Mouse (Mus musculus): ENCODE measurements around the gene Mfap5. TPM values are rescaled to one million over a fixed set of nuclear protein-coding genes. Genes with fewer than 3 reads are reported as not detected.
A peak's percentile ranks its signal among the peaks of the same experiment; 100 is the strongest.
"Not testable (repeated sequence)": the region's sequence is repeated elsewhere in the genome, so short reads cannot be mapped to it uniquely, and the experiment has no call there.

Gene Mfap5
- total RNA-seq, 2 experiments from 2014 or later = not detected

DNA sequence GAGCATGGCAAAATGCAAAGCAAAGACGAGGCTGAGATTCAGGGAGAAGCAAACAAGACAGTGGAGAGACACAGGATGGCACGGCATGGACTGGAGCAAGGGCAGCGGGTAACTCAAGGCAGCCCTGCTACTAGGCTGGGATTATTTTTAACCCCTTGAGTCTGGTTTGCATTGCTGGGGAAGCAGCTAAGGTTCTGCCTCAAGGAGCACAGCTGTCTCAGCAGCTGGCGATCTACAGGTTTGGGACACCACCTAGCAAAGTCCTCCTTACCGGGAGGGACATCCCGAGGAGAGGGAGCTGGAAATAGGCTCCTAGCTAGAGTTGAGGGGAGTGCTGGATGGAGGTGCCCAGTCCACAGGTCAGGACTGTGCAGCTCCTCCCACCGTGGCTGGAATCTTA lies 49.6 kb downstream of the Mfap5 start:
- ATAC-seq (replicated peaks; ENCODE audit: low FRiP score, poor library complexity, severe bottlenecking) = no peak

DNA sequence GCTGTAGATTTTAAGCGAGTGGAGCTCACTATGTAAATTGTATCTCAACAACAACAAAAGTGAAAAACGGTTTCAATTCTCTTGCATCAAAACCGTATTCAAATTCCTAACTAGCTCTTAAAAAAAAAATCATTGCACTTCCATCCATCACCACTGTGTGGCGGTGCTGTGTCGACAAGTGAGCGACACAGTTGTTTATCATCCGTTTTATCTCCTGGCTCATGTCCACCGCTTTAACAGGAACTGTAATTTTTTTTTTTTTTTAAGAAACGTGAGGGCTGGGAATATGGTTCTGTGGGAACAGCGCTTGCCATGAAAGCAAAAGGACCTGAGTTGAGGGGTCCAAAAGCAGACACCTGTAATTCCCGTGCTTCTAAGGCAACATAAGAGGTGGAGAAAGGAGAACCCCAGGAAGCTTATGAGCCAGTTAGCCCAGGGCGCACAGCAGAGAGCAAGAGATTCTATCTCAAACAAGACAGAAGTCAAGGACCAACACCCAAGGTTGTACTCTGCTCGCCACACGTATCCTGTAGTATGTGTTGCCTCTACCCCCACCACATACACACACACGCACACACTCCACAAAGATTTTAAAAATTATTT lies 51.4 kb downstream of the Mfap5 start:
- ATAC-seq (replicated peaks; ENCODE audit: low FRiP score, poor library complexity, severe bottlenecking) = peak; percentile 81

DNA sequence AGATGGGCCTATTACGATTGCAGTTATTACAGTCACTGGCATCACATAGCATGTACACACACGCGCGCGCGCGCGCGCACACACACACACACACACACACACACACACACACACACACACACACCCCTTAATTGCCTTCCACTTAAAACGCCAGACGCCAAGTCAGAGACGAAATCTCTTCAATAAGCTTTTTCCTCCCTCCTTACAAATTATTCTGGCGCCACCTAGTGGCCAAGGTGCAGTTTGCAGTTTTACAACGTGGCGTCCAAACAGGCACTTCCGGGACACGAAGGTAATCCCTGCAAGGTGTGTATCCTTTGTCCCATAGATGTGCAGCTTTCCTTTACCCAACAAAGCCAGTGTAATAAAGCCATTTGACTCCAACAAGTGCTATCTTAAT lies 54.8 kb downstream of the Mfap5 start:
- peak; percentile 78 for ATAC-seq (replicated peaks; ENCODE audit: low FRiP score, poor library complexity, severe bottlenecking)

DNA sequence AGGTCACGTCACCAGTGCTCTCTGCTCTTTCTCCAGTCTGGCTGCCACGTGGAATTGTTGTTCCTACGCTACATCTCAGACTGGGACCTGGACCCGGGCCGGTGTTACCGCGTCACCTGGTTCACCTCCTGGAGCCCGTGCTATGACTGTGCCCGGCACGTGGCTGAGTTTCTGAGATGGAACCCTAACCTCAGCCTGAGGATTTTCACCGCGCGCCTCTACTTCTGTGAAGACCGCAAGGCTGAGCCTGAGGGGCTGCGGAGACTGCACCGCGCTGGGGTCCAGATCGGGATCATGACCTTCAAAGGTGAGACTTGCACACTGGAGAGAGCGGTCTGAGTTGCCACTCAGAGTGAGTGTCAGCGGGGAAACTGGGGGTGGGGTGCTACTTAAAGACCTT lies 55.4 kb downstream of the Mfap5 start:
- ATAC-seq (replicated peaks; ENCODE audit: low FRiP score, poor library complexity, severe bottlenecking) = no peak

DNA sequence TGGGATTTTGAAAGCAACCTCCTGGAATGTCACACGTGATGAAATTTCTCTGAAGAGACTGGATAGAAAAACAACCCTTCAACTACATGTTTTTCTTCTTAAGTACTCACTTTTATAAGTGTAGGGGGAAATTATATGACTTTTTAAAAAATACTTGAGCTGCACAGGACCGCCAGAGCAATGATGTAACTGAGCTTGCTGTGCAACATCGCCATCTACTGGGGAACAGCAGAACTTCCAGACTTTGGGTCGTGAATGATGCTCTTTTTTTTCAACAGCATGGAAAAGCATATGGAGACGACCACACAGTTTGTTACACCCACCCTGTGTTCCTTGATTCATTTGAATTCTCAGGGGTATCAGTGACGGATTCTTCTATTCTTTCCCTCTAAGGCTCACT lies 56.8 kb downstream of the Mfap5 start:
- peak; percentile 61; the same call in 1 of the 2 replicates for ATAC-seq (replicated peaks; ENCODE audit: low FRiP score, poor library complexity, severe bottlenecking)

DNA sequence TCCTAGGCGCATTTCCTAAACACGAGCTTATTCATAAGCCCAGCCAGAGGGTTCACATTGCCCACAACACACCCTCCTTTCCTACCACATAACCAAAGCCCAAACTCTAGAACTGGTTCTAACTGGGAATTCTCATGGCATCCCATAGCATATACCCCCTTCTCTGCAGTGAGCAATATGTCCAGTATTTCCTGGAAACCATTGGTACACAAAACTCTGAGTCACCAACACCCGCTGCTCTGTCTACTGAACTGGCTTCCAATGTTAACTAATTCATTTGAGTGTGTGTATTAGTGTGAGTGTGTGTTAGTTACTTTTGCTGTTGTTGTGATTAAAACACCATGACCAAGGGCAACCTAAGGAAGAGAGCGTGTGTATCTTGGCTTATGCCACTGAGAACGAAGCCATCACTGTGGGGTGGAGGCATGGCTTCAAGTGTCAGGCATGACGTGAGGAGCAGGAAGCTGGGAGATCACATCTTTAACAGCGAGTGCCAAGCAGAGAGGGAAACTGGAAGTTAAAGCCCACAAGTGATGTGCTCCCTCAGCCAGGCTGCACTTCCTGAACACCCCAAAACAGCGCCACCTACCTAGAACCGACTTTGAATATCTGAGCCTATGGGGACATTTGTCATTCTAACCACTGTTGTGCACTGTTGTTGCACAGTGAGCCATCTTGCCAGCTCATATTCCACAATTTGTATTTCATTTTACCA lies 59.6 kb downstream of the Mfap5 start:
- no peak for ATAC-seq (replicated peaks; ENCODE audit: low FRiP score, poor library complexity, severe bottlenecking)

DNA sequence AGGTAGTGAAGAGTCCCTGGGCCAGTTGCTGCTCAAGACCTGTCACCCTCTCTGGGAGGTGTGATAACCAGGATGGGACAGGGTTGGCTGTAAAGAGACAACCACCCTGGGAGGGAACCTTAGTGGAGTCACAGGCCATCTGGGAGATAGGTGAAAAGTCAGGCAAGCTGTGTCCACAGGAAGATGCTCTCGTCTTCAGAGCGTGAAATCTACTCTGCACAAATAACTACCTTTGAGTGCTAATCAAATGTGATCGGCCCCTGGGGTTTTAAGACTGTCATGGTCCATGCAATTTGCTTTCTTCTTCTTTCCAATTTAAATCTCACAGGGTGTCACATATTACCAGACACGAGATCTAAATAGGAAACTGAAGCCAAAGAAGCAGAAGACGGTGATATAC lies 63.5 kb downstream of the Mfap5 start:
- ATAC-seq (replicated peaks; ENCODE audit: low FRiP score, poor library complexity, severe bottlenecking) = no peak

DNA sequence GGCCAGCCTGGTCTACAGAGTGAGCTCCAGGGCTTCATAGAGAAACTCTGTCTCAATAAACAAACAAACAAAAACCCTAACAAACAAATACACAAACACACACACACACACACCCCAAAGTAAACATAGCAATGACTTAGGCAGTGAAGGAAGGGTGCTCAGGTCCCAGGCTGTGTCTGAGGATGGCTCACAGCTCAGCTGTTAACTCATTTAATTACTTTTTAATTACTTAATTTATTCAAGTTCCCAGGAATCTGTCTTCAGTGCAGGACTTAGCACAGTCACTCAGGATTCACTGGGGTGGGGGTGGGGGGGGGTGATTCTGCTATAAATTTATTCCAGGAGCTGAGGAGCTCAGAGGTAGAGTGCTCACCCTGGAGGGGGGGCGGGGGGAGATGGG lies 64.1 kb downstream of the Mfap5 start:
- no peak for ATAC-seq (replicated peaks; ENCODE audit: low FRiP score, poor library complexity, severe bottlenecking)

DNA sequence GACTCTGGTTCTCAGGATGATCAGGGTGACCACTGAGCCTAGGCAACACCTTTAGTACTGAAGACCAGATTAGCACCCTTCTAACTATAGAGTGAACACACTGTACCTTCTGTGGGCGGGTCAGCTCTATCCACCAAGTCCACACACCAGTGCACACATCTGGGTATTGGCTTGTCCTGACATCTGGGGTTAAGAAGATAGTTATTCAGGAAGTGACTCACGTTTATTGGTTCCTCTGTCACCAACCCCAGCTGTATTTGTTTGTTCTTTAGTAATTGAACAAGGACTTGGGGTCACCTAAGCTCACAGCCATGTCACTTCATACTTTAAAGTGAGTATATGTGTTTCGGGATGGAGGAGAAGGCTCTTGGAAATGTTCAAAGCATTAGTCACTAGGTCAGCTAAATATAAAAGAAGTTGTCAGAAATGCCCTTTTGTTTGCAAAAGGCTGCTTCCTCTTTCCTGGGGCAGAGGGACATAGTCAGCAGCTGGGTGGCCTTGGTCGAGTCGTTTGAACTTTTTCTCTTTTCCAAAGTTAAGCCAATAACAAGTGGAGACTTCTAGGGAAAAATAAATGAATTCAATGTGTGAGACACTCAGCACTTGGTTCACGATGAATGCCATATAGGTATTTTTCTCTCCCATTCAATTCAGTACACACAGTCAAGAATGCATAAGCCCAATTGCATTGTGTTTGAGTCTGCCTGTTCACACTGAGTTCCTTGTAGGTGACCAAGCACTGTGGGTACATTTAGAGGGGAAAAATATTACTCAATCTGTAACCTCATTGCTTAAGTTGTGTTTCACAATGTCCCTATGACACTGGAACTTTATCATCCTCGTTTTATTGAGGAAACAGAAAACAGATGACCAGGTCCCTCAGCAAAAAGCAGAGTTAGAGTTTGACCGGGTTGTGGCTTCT lies 65.3 kb downstream of the Mfap5 start:
- ATAC-seq (replicated peaks; ENCODE audit: low FRiP score, poor library complexity, severe bottlenecking) = peak; percentile 55; the same call in 1 of the 2 replicates

DNA sequence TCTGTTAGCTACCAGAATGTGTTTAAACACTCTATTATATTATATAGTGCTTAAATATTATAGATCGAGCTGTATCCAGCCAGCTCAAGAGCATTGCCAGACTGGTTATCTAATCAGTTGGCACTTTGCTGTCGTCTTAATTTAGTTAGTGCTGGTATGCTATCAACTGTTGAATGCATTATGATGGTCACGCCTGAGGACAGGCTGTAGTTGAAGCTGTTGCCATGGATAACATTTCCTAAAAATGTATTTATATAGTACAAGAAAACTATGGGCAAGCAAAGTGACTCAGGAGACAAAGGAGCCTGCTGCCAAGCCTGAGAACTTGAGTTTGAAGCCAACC lies 65.9 kb downstream of the Mfap5 start:
- ATAC-seq (replicated peaks; ENCODE audit: low FRiP score, poor library complexity, severe bottlenecking) = no peak

DNA sequence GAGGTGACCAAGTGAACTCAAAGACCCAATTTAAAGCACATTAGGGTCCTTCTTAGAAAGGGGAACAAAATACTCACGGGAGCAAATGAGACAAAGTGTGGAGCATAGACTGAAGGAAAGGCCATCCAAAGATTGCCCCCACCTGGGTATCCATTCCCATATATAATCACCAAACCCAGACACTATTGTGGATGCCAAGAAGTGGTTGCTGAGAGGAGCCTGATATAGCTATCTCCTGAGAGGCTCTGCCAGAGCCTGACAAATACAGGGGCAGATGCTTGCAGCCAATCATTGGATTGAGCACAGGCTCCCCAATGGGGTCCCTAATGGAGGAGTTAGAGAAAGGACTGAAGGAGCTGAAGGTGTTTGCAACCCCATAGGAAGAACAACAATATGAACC lies 69.4 kb downstream of the Mfap5 start:
- ATAC-seq (replicated peaks; ENCODE audit: low FRiP score, poor library complexity, severe bottlenecking) = not testable (repeated sequence)

DNA sequence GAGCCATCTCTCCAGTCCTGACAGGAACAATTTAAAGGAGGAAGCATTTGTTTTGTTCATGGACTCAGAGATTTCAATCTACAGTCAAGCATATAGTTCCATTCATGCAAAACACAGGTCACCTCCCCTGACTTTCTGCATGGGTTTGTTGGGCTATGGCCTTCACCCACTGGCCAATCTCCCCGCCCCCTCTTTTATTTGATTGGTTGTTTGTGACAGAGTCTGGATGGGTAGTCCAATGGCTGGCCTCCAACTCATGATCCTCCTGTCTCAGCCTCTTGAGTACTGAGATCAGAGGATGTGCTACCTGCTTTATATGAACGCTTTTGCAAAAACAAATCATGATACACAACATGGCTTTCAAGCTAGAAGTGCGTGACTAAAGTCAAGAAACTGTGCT lies 71.4 kb downstream of the Mfap5 start:
- ATAC-seq (replicated peaks; ENCODE audit: low FRiP score, poor library complexity, severe bottlenecking) = peak; percentile 62; the same call in 1 of the 2 replicates

Other genes starting within 250 kb of the Mfap5 start
- 0.77 TPM in 1 of 2 replicates, not detected in the other for gene Klrg1, start 223.0 kb upstream of the Mfap5 start, total RNA-seq (2015; ENCODE audit: low replicate concordance)
- not detected in 2 replicates for gene Klrg1, start 223.0 kb upstream of the Mfap5 start, total RNA-seq (2017; ENCODE audit: low replicate concordance)
- gene M6pr, start 197.1 kb upstream of the Mfap5 start, total RNA-seq (2015; ENCODE audit: low replicate concordance) = 53.2 and 57.5 TPM in 2 replicates
- 71.4 and 102 TPM in 2 replicates for gene M6pr, start 197.1 kb upstream of the Mfap5 start, total RNA-seq (2017; ENCODE audit: low replicate concordance)
- gene Phc1, start 165.3 kb upstream of the Mfap5 start, total RNA-seq (2015; ENCODE audit: low replicate concordance) = 1.7 and 15.9 TPM in 2 replicates
- gene Phc1, start 165.3 kb upstream of the Mfap5 start, total RNA-seq (2017; ENCODE audit: low replicate concordance) = 0.34 and 1.5 TPM in 2 replicates
- gene Rimklb, start 7.1 kb upstream of the Mfap5 start, total RNA-seq (2015; ENCODE audit: low replicate concordance) = not detected in 2 replicates
- gene Rimklb, start 7.1 kb upstream of the Mfap5 start, total RNA-seq (2017; ENCODE audit: low replicate concordance) = not detected in 2 replicates
- gene Aicda, start 48.0 kb downstream of the Mfap5 start, total RNA-seq (2015; ENCODE audit: low replicate concordance) = not detected in 2 replicates
- gene Aicda, start 48.0 kb downstream of the Mfap5 start, total RNA-seq (2017; ENCODE audit: low replicate concordance) = not detected in 2 replicates
- gene Apobec1, start 96.6 kb downstream of the Mfap5 start, total RNA-seq (2015; ENCODE audit: low replicate concordance) = 11.5 and 16.5 TPM in 2 replicates
- gene Apobec1, start 96.6 kb downstream of the Mfap5 start, total RNA-seq (2017; ENCODE audit: low replicate concordance) = 12.0 and 23.2 TPM in 2 replicates
- gene Gdf3, start 104.2 kb downstream of the Mfap5 start, total RNA-seq (2015; ENCODE audit: low replicate concordance) = 3.6 TPM in 1 of 2 replicates, not detected in the other
- gene Gdf3, start 104.2 kb downstream of the Mfap5 start, total RNA-seq (2017; ENCODE audit: low replicate concordance) = 0.51 and 0.98 TPM in 2 replicates
- not detected in 2 replicates for gene Dppa3, start 120.6 kb downstream of the Mfap5 start, total RNA-seq (2015; ENCODE audit: low replicate concordance)
- not detected in 2 replicates for gene Dppa3, start 120.6 kb downstream of the Mfap5 start, total RNA-seq (2017; ENCODE audit: low replicate concordance)
- not detected in 2 replicates for gene Nanog, start 201.6 kb downstream of the Mfap5 start, total RNA-seq (2015; ENCODE audit: low replicate concordance)
- not detected in 2 replicates for gene Nanog, start 201.6 kb downstream of the Mfap5 start, total RNA-seq (2017; ENCODE audit: low replicate concordance)